Mouse (Mus musculus) testis, adult 2 months (tissue): ENCODE results near the gene Nek5.

Experiments used
- CTCF ChIP-seq: fragments of 200-500 bp; IDR thresholded peaks from 2 replicates; pipeline ENCODE4 v1.5.1; 2012; ENCODE audit warnings: low read depth, mild to moderate bottlenecking, inconsistent platforms, low read length, moderate library complexity; ENCODE audit not compliant: control insufficient read depth, insufficient read depth, insufficient replicate concordance
- POLR2A ChIP-seq: fragments of 200-500 bp; IDR thresholded peaks from 2 replicates; pipeline ENCODE4 v1.6.1; 2012; ENCODE audit warnings: low read depth, mild to moderate bottlenecking, inconsistent platforms, low read length, moderate library complexity; ENCODE audit not compliant: control insufficient read depth

- TF ChIP-seq CTCF (no peak), POLR2A (no peak)
Observed at GRCm38 (mm10) chr8:22089226-22089625, 35.6 kb downstream of the Nek5 start.
